Mouse (Mus musculus): ENCODE data around the gene Lama5. TPM values are rescaled to one million over a fixed set of nuclear protein-coding genes. Genes with fewer than 3 reads are reported as not detected.
"Not testable (repeated sequence)": the region's sequence is repeated elsewhere in the genome, so short reads cannot be mapped to it uniquely, and the experiment has no call there.

Lama5 gene
- total RNA-seq, 2 experiments from 2014 or later: 44.6 to 46.5 TPM

DNA sequence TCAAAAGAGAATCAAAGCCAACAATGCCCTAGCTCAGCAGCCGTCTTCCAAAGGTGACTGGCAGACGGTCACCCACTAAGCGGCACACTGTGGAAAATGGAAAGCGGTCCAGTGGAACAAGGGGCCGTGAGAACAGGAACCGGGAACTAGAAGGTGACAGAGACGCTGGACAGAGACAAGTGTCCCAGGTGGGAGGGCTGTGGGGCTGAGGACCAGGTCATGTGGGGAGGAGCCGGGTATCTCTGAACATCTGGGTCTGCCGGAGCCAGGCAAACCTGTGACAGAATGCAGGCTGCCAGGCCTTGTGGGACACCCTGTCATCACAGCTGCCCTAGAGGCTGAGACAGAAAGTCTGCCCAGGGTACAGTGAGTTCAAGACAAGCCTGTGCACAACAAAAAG, 21.2 kb downstream of the Lama5 start:
- intact Hi-C loops (cut with DNase I): no loop called here
- DNase-seq: no peak

DNA sequence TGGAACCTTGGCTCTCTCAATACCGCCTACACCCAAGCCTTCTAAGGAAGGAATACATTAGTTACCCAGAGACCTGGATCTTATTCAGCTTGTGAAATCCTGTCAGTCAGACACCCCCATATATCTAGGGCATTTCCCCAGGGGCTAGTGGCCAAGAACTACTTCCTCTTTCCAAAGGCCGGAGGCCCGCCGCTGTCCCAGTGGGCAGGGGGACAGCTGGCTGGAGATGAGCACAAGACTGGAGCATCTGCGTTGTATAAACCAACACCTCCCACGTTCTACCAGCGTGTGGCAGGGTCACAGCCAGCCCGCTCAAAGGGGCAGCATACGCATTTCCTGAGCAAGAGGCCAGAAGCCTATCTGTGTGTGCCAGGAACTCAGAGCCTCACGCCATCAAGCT, 22.9 kb downstream of the Lama5 start:
- no peak for DNase-seq
- intact Hi-C loops (cut with DNase I): no loop called here

DNA sequence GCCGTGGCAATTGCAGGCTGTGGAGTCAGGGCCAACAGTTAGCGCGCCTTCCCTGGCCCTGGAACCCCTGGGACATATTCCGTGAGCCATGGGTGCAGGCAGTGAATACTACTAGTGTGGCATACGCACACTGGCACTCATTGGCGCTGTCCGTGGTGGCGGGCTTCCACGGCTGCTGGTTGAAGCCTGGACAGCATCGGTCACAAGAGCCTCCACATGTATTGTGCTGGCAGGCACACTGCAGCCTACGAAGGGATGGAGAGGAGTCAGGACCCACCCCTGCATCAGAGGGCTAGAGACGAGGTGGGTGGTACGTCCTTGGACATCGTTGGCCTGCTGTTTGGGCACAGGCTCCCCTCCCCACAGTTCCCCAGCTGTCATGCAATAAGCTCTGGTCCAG, 23.4 kb downstream of the Lama5 start:
- no peak for DNase-seq
- intact Hi-C loops (cut with DNase I): no loop called here

DNA sequence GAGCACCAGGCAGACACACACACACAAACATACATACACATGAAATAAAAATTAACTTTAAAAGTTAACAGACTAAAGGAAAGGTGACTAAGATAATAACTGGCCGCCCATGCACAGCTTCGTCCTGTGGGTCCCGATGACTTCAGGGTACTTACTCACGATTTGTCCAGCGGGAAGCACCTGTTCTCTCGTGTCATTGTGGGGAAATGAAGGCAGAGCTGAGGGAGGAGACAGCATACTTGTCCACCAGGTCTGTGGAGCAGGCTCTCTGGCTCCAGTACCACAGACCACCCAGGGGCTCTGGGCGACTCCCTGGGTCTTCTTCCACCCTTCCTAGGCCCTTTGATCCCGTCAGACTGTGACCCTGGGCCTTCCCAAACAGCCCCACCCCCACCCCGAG, 24.4 kb downstream of the Lama5 start:
- no peak for DNase-seq
- intact Hi-C loops (cut with DNase I): no loop called here

DNA sequence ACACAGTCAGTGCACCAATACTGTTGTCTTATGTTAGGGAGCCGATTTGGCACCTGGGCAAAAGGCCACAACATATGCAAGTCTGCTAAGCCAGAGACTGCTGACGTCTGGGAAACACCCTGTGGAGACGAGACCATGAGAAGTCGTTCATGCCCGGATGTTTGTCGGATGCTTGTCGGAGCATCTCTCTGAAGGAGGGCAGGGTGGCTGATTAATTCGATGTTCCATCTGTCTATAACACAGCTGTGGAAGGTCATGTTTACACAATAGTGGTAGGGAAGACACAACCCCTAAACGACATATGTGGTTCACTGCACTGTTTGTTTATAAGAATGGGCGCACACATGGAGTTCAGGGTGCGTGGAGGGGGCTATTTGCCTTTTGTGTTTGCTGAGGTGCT, 25.0 kb downstream of the Lama5 start:
- intact Hi-C loops (cut with DNase I): no loop called here
- no peak for DNase-seq

DNA sequence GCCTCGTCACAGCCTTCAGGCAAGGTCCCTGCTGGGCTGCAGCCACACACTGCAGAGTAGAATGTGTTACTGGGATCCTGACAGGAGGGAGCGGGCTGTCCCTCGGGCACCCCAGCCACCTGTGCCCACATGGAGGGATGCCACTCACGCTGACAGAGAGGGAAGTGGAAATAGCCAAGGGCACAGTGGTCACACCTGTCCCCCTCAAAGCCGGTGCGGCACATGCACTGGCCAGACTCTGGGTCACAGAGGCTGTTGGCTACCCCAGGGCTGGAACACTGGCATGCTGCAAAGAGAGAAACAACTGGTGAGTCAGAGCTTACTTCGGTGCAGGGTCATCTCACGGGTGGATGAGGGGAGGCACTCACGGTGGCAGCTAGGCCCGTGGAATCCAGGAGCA, 26.9 kb downstream of the Lama5 start:
- intact Hi-C loops (cut with DNase I): no loop called here
- DNase-seq: no peak

DNA sequence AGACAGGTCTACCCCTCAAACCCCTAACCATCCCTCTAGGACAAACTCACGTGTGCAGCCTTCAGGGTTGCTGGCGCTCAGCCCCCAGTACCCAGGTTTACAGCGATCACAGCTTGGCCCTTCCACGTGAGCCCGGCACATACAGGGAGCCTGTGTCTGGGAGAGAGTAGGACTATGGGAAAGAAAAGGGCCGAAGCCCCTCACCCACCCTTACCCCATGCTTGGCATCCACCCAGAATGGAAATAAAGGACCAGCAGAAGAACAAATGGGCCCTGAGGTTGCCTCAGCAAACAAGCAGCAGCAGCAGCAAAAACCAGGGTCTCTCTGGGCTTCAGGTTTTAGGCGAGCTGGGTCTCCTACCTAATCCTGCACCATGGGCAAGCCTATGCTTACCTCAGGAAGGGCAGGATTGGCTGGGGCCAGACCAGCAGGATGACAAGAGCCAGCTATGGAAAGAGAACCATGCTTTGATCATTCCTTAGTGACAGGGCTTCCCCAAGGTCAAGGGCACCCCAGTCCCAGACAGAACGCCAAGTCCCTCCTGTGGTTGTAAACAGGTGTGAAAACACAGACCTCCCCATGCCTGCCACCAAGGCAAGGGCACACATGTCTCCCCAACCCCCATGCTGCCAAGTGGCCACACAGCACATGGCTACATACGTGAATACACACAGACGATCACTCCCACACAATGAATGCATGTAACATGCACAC, 28.2 kb downstream of the Lama5 start:
- no peak for DNase-seq
- intact Hi-C loops (cut with DNase I): no loop called here

DNA sequence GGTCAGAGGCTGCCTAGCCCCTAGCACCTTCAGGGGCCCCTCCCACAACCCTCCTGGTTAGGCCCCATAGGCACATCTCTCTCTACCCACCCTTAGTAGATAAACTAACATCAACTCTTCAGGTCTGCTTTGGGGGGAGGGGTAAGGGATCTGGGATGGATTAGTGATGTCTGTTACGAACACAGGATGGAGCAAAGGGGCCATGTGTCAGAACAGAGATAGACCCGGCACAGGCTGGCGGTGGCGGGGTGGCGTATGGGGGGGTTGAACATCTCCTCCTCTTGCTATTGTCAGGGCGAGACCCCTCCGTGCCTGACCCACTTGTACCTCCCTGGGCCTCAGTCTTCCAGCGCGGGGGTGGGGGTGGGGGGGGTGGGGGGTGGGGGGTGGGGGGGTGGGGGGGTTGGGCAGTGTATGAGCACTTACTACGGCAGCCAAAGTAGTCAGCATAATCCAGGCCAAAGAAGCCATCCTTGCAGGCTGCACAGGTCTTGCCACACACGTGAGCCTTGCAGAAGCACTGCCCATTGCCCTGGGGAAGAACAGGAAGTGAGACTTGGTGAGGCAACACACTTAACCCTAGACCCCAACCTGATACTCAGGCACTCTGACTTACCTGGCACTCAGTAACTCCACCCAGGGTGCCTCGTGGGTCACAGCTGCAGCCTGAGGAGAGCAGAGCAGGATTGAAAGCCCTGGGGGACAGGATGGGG, 28.9 kb downstream of the Lama5 start:
- intact Hi-C loops (cut with DNase I): no loop called here
- DNase-seq: no peak

DNA sequence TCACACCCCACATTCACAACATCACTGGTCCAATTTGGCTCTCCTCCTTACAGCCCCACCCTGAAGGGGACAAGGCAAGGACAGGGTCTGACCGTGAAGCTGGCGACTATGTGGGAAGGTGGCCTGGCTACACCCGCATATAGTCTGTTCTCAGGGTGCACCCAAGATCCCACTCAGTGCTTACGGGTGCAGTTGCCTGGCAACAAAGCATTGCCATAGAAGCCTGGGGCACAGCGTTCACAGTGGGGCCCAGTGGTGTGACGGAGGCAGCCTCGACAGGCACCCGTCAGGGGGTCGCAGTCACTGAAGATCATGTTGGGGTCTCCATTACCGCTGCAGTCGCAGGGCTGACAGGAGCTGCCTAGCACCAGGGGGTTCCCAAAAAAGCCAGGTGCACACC, 38.3 kb downstream of the Lama5 start:
- intact Hi-C loops (cut with DNase I): no loop called here
- no peak for DNase-seq

DNA sequence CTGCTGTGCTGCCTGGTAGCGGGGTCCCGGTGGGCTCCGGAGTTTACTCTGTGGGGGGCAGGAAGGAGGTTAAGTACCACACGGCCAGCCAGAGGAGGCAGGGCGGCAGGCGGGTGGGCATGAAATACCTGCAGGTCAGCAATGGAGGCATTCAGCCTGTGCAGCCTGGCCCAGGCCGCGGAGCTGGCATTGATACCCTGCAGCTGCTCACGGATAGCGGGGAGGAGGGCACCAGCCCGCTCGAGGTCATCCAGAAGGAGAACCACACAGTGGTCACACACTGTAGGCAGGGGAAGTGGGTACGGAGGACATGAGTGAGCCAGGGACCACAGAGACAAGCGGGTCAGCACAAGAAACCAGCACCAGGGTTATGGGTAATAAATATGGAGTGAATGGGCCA, 40.0 kb downstream of the Lama5 start:
- DNase-seq: no peak
- intact Hi-C loops (cut with DNase I): no loop called here

DNA sequence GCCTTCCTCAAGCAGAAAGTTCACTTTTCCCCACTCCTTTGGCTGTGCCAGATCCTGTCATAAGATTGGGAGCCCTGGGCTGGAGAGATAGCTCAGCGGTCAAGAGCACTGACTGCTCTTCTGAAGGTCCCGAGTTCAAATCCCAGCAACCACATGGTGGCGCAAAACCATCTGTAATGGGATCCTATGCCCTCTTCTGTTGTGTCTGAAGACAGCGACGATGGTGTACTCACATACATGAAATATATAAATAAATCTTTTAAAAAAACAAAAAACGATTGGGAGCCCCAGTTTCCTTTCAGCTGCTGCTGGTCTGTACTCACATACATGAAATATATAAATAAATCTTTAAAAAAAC, 40.9 kb downstream of the Lama5 start:
- intact Hi-C loops (cut with DNase I): no loop called here
- no peak for DNase-seq

DNA sequence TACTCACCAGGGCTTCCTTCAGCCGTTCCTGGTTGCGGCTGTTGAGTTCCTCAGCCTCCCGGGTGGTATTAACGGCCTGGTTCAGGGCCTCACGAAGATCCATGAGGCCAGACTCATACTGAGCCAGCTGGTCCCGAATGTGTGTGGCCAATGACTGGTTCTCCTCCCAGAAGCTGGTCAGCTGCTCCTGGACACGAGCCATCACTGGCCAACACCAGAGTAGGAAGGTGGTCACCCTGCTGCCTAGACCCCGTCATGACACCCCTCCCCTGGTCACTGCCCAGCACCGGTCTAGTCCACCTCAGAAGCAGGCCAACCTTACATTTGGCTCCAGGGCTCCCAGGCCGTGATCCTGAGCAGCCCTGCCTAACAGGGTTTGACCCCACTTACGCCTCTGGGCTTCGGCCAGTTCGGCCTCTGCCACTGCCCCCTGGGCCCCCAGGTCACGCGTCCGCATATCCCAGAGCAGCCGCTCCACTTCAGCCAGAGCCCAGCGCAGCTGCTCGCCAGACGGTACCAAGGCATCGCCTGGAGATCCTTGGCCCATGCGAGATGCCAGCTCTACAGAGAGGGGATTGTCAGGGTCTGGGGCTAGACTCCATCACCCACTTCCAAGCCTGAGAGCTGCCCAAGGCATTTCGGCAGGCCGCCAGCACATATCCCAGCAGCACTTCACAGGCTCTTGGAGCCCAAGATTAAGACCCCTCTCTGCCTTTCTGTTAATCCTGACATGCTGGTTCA, 41.5 kb downstream of the Lama5 start:
- intact Hi-C loops (cut with DNase I): no loop called here
- DNase-seq: no peak

DNA sequence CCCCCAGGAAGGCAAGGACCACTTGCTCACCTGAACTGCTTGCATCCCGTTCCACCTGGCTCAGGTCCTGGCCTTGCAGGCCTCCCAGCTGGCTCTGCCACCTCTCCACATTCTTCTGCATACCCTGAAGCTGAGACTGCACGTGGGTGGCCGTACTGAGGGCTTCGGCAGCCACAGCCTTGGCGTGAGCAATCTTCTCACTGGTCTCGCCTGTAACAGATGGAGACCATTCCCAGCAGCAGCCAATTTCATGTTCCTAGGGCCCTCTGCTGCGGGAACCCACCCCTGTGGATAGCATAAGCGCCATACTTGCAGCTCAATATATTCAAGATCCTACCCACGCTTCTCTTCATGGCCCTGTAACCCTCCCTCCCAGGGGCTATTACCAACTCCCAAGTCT, 44.1 kb downstream of the Lama5 start:
- intact Hi-C loops (cut with DNase I): no loop called here
- no peak for DNase-seq

DNA sequence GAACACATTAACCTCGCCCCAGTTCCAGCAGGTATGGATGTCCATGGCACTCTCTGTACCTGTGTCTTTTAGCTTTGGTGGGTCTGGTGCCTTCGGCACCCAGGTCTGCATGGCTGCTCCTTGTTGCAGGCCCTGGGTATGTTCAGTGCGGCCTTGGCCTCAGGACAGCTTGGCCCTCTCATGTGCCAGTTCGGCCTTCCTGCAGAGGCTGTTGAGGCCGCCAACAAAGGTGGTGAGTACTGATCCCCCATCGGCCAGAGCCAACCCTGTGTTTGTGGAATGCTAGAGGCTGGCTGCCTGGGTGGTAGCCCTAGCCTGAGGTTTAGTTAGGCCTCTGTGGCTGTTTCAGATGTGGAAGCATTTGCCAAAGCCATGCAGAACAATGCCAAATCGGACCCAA, 49.9 kb downstream of the Lama5 start:
- DNase-seq: no peak
- intact Hi-C loops (cut with DNase I): loop anchor here (10.0 kb wide), 2 partner anchors 169 to 529 kb away; partner anchors contain the start of gene Dido1

DNA sequence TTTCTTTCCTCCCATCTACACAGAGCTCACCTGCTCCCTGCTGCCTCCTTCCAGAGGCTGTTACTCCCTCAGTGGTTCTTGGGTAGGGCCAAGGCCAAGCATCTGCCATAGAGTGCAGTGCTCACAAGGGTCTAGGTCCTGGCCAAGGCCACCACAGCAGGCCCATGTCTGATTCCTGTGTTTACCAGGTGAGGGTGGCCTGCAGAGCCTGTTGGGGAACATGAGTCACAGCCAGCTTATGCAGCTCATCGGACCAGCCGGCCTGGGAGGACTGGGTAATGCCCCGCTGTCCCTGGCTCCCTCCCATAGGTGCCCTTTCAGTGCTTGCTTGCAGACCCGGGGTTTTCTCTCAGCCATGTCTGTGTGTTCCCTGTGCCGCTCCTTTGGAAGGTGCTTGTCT, 51.5 kb downstream of the Lama5 start:
- no peak for DNase-seq
- intact Hi-C loops (cut with DNase I): loop anchor here (10.0 kb wide), 2 partner anchors 171 to 531 kb away; partner anchors contain the start of gene Dido1

DNA sequence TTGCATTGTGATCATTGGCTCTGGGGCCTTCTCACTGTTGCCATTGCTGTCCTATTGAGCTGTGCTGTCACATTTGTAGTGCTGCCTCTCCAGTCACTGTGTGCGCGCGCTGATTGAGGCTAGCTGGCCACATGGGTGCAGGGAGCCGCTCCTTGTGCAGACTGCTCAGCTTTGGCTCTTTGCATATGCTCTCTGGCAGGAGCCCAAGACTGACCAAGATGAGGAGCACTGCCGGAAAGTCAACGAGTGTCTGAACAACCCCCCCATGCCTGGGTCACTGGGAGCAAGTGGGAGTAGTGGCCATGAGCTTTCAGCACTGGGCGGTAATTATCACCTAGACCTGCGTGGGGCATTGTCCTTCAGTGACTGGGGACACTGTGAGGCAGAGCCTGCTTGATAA, 51.9 kb downstream of the Lama5 start:
- intact Hi-C loops (cut with DNase I): loop anchor here (2.0 to 10.0 kb wide), 3 partner anchors 77 to 531 kb away; partner anchors contain the start of gene Dido1

DNA sequence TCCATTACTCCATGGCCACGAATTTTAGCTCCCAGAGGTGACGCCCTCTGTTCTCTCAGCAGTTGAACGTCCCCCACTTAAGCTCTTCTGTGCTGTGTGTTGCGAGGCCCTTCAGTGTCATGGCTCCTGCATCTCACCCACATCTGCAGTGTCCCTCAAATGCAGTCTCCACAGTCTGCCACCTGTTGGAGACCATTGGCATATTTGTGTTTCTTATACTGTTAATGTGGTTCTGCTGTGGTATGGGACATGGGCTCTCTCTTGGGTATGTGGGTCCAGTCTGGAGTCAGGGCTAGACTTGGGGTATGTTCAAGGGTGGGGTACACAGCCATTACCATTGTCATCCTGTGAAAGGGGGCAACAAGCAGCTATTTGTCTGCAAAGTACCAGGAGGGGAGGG, 52.5 kb downstream of the Lama5 start:
- intact Hi-C loops (cut with DNase I): loop anchor here (2.0 to 10.0 kb wide), 3 partner anchors 78 to 532 kb away; partner anchors contain the start of gene Dido1

More for the DNA sequence above, 51.9 kb downstream of the Lama5 start:
- not testable (repeated sequence) for DNase-seq

DNA sequence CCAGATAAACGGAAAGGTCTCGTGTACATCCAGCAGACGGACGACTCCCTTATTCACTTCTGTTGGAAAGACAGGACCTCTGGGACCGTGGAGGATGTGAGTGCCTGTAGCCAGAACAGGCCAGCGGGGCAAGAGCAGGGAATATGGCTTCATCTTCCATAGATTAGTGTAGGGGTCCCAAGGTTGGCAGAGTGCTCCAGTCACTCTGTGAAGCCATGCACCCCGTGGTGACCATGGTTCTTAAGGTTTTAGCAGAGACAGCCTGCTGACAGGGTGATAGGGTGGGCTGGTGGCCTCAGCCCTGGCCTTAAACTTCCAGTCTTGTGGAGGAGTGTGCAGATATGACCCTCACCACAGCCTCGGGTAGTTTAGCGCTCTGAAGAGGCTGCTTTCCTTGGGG, 53.5 kb downstream of the Lama5 start:
- DNase-seq: no peak
- intact Hi-C loops (cut with DNase I): loop anchor here (2.0 to 10.0 kb wide), 3 partner anchors 79 to 533 kb away; partner anchors contain the start of gene Dido1

More for the DNA sequence above, 52.5 kb downstream of the Lama5 start:
- no peak for DNase-seq

DNA sequence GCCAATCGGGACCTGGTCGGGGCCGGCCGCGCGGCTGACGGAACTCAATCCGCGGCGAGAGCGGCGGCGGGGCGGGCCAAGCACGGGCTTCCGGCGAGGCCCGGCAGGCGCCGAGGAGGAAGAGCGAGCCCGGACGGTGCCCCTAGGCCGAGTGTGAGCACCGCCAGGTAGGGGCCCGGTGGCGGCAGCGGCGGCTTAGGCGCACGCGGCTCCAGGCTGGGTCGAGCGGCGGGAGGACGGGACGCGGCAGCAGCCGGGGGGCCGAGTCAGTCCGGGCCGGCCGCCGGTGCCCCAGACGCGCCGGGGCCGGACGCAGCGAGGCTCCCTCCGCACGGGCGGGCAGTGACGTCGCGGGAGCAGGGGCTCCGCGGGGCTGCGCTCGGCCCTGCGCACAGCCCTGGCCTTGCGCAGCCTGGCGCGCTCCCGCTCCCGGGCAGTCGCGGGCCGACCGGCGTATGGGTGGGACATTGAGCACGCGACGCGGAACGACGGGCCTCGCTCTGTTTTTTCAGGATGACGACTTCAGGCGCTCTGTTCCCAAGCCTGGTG, 54.1 kb downstream of the Lama5 start:
- DNase-seq: no peak
- intact Hi-C loops (cut with DNase I): loop anchor here (2.0 to 10.0 kb wide), 3 partner anchors 79 to 533 kb away; partner anchors contain the start of gene Dido1

DNA sequence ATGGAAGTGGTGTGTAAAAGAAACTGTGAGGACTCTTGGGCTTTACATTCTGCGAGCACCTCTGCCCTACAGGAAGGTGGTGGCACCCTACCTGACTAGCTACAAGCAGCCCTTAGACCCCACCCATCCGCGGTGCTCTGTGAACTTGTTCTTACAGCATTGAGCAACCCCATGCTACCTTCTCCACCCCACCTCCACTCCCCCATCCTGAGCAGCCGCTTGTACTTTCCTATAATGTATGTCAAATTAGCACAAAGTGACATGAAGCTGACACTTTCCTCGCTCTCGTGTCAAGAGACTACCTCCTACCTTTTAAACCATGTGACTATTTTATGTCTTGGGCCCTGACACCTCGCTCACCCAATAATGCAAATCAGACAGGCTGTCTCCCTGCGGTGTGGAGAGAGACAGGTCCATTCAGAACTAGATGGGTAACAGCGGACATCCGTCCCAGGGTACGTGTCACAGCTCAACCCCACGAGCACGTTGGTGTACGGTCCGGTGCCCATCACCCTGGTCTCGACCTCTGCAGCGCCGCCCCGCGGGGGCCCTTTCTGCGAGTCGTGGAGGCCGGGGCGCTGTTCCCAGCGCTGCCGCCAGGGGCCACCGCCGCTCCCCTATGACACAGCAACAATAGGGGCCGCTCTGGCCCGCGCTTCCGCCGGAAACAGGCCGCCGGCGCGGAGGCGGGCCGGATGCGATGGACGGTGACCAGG, 54.7 kb downstream of the Lama5 start, which contains the start of gene Adrm1:
Gene Adrm1, plus strand, starts transcription at position 680 of the 716 bp plus-strand sequence.
- intact Hi-C loops (cut with DNase I): loop anchor here (10.0 kb wide), 2 partner anchors 174 to 534 kb away; partner anchors contain the start of gene Dido1
- peak; percentile 98 for DNase-seq

All from heart, postnatal 10 days (tissue).